ENCODE assay signal across 25 mouse cellular contexts in the genomic region with DNA sequence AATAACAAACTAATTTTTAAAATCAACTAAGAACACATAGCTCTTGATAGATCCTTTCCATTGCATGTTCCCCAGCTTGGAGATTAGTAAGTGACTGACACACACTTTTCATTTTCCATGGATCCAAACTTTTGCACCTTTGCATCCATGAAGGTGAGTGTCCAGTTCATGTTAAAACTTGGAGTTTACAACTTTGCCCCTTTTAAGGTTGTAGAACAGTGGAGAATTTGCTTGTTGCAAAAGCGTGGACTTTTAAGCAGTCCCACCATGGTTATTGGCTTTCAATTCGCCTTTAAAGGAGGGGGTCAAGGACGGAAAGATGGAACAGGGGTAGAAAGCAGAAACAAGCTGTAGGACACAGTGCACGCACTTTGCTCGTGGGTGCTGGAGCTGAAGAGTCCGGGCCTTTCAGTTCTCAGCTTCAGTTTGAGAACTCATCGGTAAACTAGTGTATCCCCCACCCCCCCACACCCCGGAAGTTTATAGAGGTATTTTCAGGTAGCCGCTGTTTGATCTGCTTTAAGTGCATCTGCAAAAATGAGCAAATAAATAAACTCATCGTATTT. TPM values are rescaled to one million over a fixed set of nuclear protein-coding genes. Genes with fewer than 3 reads are reported as not detected.
A peak's percentile ranks its signal among the peaks of the same experiment; 100 is the strongest.
DNase-seq lines count a peak whose midpoint lies in the region; ATAC-seq lines count a peak whose summit lies in the region.
"Had no signal": no experiment of that assay in that cellular context is flagged by ENCODE, and none has a peak within 500 bp of the region (broad histone marks: within the 10 kb centered on the region; RNA-seq: fewer than 3 reads in every experiment).

No protein-coding gene starts in this region.

- WGBS in forebrain, embryonic 12.5 days, result 14% methylated on average over 10 of the region's 10 CpGs
- WGBS in forebrain, embryonic 15.5 days, result 11% methylated on average over 10 of the region's 10 CpGs
- 16% methylated on average over 10 of the region's 10 CpGs for WGBS in embryonic facial prominence, embryonic 10.5 days
- 13% methylated on average over 10 of the region's 10 CpGs for WGBS in hindbrain, embryonic 14.5 days
- 5% methylated on average over 10 of the region's 10 CpGs for WGBS in midbrain, embryonic 14.5 days

- no peak for ATAC-seq in forebrain, embryonic 12.5 days (ENCODE audit: low FRiP score)
- no peak for ATAC-seq in forebrain, embryonic 15.5 days (replicated peaks)
- ATAC-seq in hindbrain, embryonic 14.5 days (ENCODE audit: low FRiP score), result no peak
- ATAC-seq in midbrain, embryonic 14.5 days (ENCODE audit: low FRiP score, low TSS enrichment), result no peak
- ATAC-seq: intestine, postnatal 0 days had no signal

- peak overlapping the region; percentile 36; the same call in 1 of the 2 replicates for H3K27ac ChIP-seq in forebrain, embryonic 12.5 days
- H3K27ac ChIP-seq in forebrain, embryonic 15.5 days (replicated peaks), result no peak overlapping the region
- no peak overlapping the region for H3K27ac ChIP-seq in embryonic facial prominence, embryonic 10.5 days (replicated peaks)
- H3K27ac ChIP-seq in hindbrain, embryonic 14.5 days, result no peak overlapping the region
- peak overlapping the region; percentile 79; the same call in 1 of the 2 replicates for H3K27ac ChIP-seq in midbrain, embryonic 14.5 days (replicated peaks; ENCODE audit: low read depth, low read length)
- H3K27ac ChIP-seq: heart, adult 2 months; heart, embryonic 15.5 days; hindbrain, embryonic 15.5 days; kidney, postnatal 0 days had no signal

- H3K4me2 ChIP-seq in forebrain, embryonic 12.5 days, result peak overlapping the region; percentile 65
- H3K4me2 ChIP-seq in forebrain, embryonic 15.5 days (replicated peaks), result no peak overlapping the region
- peak overlapping the region; percentile 43 for H3K4me2 ChIP-seq in hindbrain, embryonic 14.5 days (replicated peaks)
- H3K4me2 ChIP-seq in midbrain, embryonic 14.5 days (ENCODE audit: low read length), result peak overlapping the region; percentile 86
- H3K4me2 ChIP-seq: heart, embryonic 15.5 days had no signal

- H3K4me1 ChIP-seq in forebrain, embryonic 12.5 days, result peaks cover 46% of the 10 kb centered on the region
- H3K4me1 ChIP-seq in forebrain, embryonic 15.5 days, result peaks cover 16% of the 10 kb centered on the region
- peaks cover 23% of the 10 kb centered on the region for H3K4me1 ChIP-seq in embryonic facial prominence, embryonic 10.5 days
- H3K4me1 ChIP-seq in hindbrain, embryonic 14.5 days (replicated peaks; ENCODE audit: control insufficient read depth, insufficient read depth, low read length), result no peaks in the 10 kb centered on the region
- H3K4me1 ChIP-seq in midbrain, embryonic 14.5 days (ENCODE audit: control insufficient read depth, insufficient read depth, low read length), result peaks cover 14% of the 10 kb centered on the region

- H3K27me3 ChIP-seq in forebrain, embryonic 12.5 days, result peaks cover 76% of the 10 kb centered on the region
- peaks cover 87% of the 10 kb centered on the region for H3K27me3 ChIP-seq in forebrain, embryonic 15.5 days
- peaks cover 100% of the 10 kb centered on the region for H3K27me3 ChIP-seq in embryonic facial prominence, embryonic 10.5 days (replicated peaks; ENCODE audit: low read depth, poor library complexity, severe bottlenecking)
- H3K27me3 ChIP-seq in hindbrain, embryonic 14.5 days (ENCODE audit: control insufficient read depth, insufficient read depth, low read length), result peaks cover 96% of the 10 kb centered on the region
- H3K27me3 ChIP-seq in midbrain, embryonic 14.5 days (ENCODE audit: control insufficient read depth, insufficient read depth, low read length), result peaks cover 7% of the 10 kb centered on the region; the same call in 1 of the 2 replicates

- intact Hi-C loops in gastrocnemius, postnatal 36 days (cut with DNase I), result no loop called here

- H3K36me3 ChIP-seq in forebrain, embryonic 12.5 days (replicated peaks), result no peaks in the 10 kb centered on the region
- H3K36me3 ChIP-seq in forebrain, embryonic 15.5 days, result no peaks in the 10 kb centered on the region
- no peaks in the 10 kb centered on the region for H3K36me3 ChIP-seq in embryonic facial prominence, embryonic 10.5 days (replicated peaks)
- no peaks in the 10 kb centered on the region for H3K36me3 ChIP-seq in hindbrain, embryonic 14.5 days (replicated peaks; ENCODE audit: control insufficient read depth, insufficient read depth)
- no peaks in the 10 kb centered on the region for H3K36me3 ChIP-seq in midbrain, embryonic 14.5 days (ENCODE audit: control insufficient read depth, insufficient read depth, low read length)
- H3K36me3 ChIP-seq: heart, embryonic 15.5 days; hindbrain, embryonic 15.5 days had no signal

- H3K9me3 ChIP-seq in forebrain, embryonic 12.5 days, result no peaks in the 10 kb centered on the region
- no peaks in the 10 kb centered on the region for H3K9me3 ChIP-seq in forebrain, embryonic 15.5 days
- no peaks in the 10 kb centered on the region for H3K9me3 ChIP-seq in embryonic facial prominence, embryonic 10.5 days
- no peaks in the 10 kb centered on the region for H3K9me3 ChIP-seq in hindbrain, embryonic 14.5 days (ENCODE audit: control insufficient read depth, low read length)
- H3K9me3 ChIP-seq in midbrain, embryonic 14.5 days (ENCODE audit: control insufficient read depth, low read length), result no peaks in the 10 kb centered on the region
- H3K9me3 ChIP-seq: heart, embryonic 15.5 days; hindbrain, embryonic 15.5 days had no signal

- peak; percentile 26 for DNase-seq in embryonic facial prominence, embryonic 10.5 days (ENCODE audit: low spot score)
- no peak for DNase-seq in hindbrain, embryonic 14.5 days (ENCODE audit: low spot score)
- peak; percentile 53 for DNase-seq in midbrain, embryonic 14.5 days
- no peak for DNase-seq in gastrocnemius, postnatal 36 days
- DNase-seq in lung, postnatal 10 days, result no peak
- no peak for DNase-seq in adrenal gland, adult 8-10 months
- DNase-seq: B cell, adult 2 months; gastrocnemius, postnatal 14 days; heart, adult 2 months; layer of hippocampus, postnatal 36 days; liver; right cerebral cortex, postnatal 14 days; spleen, adult 18-20 months; thymus, postnatal 25 days had no signal

- H3K9ac ChIP-seq in forebrain, embryonic 12.5 days, result peak overlapping the region; percentile 71; the same call in 1 of the 2 replicates
- H3K9ac ChIP-seq in forebrain, embryonic 15.5 days (replicated peaks), result no peak overlapping the region
- H3K9ac ChIP-seq in hindbrain, embryonic 14.5 days, result no peak overlapping the region
- peak overlapping the region; percentile 78; the same call in 1 of the 2 replicates for H3K9ac ChIP-seq in midbrain, embryonic 14.5 days (replicated peaks; ENCODE audit: low read length)
- H3K9ac ChIP-seq: heart, embryonic 15.5 days; hindbrain, embryonic 15.5 days had no signal

- peak overlapping the region; percentile 38 for H3K4me3 ChIP-seq in forebrain, embryonic 12.5 days (replicated peaks)
- no peak overlapping the region for H3K4me3 ChIP-seq in forebrain, embryonic 15.5 days
- H3K4me3 ChIP-seq in embryonic facial prominence, embryonic 10.5 days, result peak overlapping the region; percentile 53; the same call in 1 of the 2 replicates
- peak overlapping the region; percentile 24; the same call in 1 of the 2 replicates for H3K4me3 ChIP-seq in hindbrain, embryonic 14.5 days (replicated peaks; ENCODE audit: low read length)
- peak overlapping the region; percentile 58 for H3K4me3 ChIP-seq in midbrain, embryonic 14.5 days (replicated peaks; ENCODE audit: low read depth, low read length)
- H3K4me3 ChIP-seq: erythroblast, embryonic 14.5 days; heart, adult 2 months; megakaryocyte, embryonic 14.5 days; myocyte had no signal

RNA-seq across cellular contexts. Expression of gene Otx2, which starts 0.9 kb away (rescaled TPM):
- polyA plus RNA-seq in forebrain, embryonic 12.5 days (2016; fragmentation: Nextera tagmentation; extraction: Ambion mirVana), result 56.7 and 59.3 TPM in 2 replicates
- 10.7 and 18.8 TPM in 2 replicates for polyA plus RNA-seq in forebrain, embryonic 15.5 days (2015; fragmentation: Nextera tagmentation; extraction: Ambion mirVana)
- 12.8 and 15.2 TPM in 2 replicates for polyA plus RNA-seq in embryonic facial prominence, embryonic 10.5 days (2016; fragmentation: Nextera tagmentation; extraction: Ambion mirVana)
- 18.5 and 20.3 TPM in 2 replicates for polyA plus RNA-seq in hindbrain, embryonic 14.5 days (2014; fragmentation: Nextera tagmentation; extraction: Ambion mirVana)
- 103 and 129 TPM in 2 replicates for polyA plus RNA-seq in midbrain, embryonic 14.5 days (2014; fragmentation: Nextera tagmentation; extraction: Ambion mirVana)
- total RNA-seq in gastrocnemius, postnatal 36 days (2021), result not detected
- total RNA-seq in adrenal gland, adult 8-10 months (2022), result not detected
- total RNA-seq: gastrocnemius, postnatal 14 days; heart, adult 2 months had no signal
- polyA plus RNA-seq: erythroblast, embryonic 14.5 days; heart, adult 2 months; heart, embryonic 15.5 days; intestine, postnatal 0 days; kidney, postnatal 0 days; liver, embryonic 16.5 days; myocyte; neural tube, embryonic 14.5 days had no signal

Comparison
In these comparisons a context has a peak if more than half of its experiments do, and no peak if none do; other contexts are left out.
1. H3K27ac ChIP-seq: peak in forebrain, embryonic 12.5 days (single experiment) and midbrain, embryonic 14.5 days (single experiment); none in forebrain, embryonic 15.5 days (single experiment), embryonic facial prominence, embryonic 10.5 days (single experiment) and hindbrain, embryonic 14.5 days (single experiment).
2. H3K9ac ChIP-seq: peak in forebrain, embryonic 12.5 days (single experiment) and midbrain, embryonic 14.5 days (single experiment); none in forebrain, embryonic 15.5 days (single experiment) and hindbrain, embryonic 14.5 days (single experiment).
3. DNase-seq: peak in embryonic facial prominence, embryonic 10.5 days (single experiment) and midbrain, embryonic 14.5 days (single experiment); none in hindbrain, embryonic 14.5 days (single experiment), gastrocnemius, postnatal 36 days (0 of 2), lung, postnatal 10 days (single experiment) and adrenal gland, adult 8-10 months (single experiment).